Mouse (Mus musculus): ENCODE measurements around the gene Tex19.2. TPM values are rescaled to one million over a fixed set of nuclear protein-coding genes. Genes with fewer than 3 reads are reported as not detected.

The Tex19.2 gene
- total RNA-seq, 2 experiments from 2014 or later, result not detected

Other genes with a start within 250 kb of the Tex19.2 start
- gene Ccdc57, start 185.8 kb downstream of the Tex19.2 start, total RNA-seq (2021), result 1 to 10 TPM; 7.2 to 9.3 TPM
- gene Slc16a3, start 170.2 kb downstream of the Tex19.2 start, total RNA-seq (2021), result 1 to 10 TPM; 3.9 to 4.0 TPM
- 100 to 1,000 TPM; 117 to 135 TPM for gene Csnk1d, start 127.3 kb downstream of the Tex19.2 start, total RNA-seq (2021)
- gene Cd7, start 79.3 kb downstream of the Tex19.2 start, total RNA-seq (2021), result 1 to 10 TPM; 1.1 to 2.2 TPM
- not detected for gene Sectm1b, start 55.1 kb downstream of the Tex19.2 start, total RNA-seq (2021)
- not detected for gene Sectm1a, start 37.5 kb downstream of the Tex19.2 start, total RNA-seq (2021)
- gene Tex19.1, start 27.5 kb upstream of the Tex19.2 start, total RNA-seq (2021), result not detected
- gene Uts2r, start 41.6 kb upstream of the Tex19.2 start, total RNA-seq (2021), result under 1 TPM; 0.19 to 0.21 TPM
- 10 to 100 TPM; 19.6 to 22.3 TPM for gene Hexdc, start 85.8 kb upstream of the Tex19.2 start, total RNA-seq (2021)
- 1 to 10 TPM; 8.2 TPM for gene Ogfod3, start 86.0 kb upstream of the Tex19.2 start, total RNA-seq (2021)
- 10 to 100 TPM; 20.0 to 20.4 TPM for gene Cybc1, start 110.6 kb upstream of the Tex19.2 start, total RNA-seq (2021)
- 10 to 100 TPM; 38.4 to 49.2 TPM for gene Narf, start 118.6 kb upstream of the Tex19.2 start, total RNA-seq (2021)
- 10 to 100 TPM; 79.6 to 82.2 TPM for gene Foxk2, start 141.3 kb upstream of the Tex19.2 start, total RNA-seq (2021)
- gene Wdr45b, start 235.8 kb upstream of the Tex19.2 start, total RNA-seq (2021), result 10 to 100 TPM; 68.5 to 75.4 TPM

Measured in left cerebral cortex, adult 18-20 months (tissue).